Mouse (Mus musculus): Measurements from ENCODE around the gene Gm20403.
"Not testable (repeated sequence)": the region's sequence is repeated elsewhere in the genome, so short reads cannot be mapped to it uniquely, and the experiment has no call there.

Gene Gm20403

DNA sequence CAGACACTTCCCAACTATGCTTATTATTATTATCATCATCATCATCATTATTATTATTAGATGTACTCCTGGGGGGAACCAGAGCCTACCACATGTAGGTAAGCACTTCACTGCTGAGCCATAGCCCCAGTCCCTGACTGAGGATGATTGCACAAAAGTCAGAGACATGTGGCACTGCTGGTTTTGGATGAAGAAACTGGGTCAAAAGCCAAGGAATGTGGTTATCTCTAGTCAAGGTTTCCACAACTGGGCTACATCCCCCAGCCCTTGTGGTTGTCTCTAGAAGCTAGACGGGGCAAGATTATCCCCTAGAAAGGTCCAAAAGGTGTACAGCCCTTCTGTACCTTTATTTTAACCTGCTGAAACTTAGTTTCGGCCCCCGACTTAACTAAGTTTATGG, 6.5 kb upstream of the Gm20403 start:
- DNase-seq = no peak

DNA sequence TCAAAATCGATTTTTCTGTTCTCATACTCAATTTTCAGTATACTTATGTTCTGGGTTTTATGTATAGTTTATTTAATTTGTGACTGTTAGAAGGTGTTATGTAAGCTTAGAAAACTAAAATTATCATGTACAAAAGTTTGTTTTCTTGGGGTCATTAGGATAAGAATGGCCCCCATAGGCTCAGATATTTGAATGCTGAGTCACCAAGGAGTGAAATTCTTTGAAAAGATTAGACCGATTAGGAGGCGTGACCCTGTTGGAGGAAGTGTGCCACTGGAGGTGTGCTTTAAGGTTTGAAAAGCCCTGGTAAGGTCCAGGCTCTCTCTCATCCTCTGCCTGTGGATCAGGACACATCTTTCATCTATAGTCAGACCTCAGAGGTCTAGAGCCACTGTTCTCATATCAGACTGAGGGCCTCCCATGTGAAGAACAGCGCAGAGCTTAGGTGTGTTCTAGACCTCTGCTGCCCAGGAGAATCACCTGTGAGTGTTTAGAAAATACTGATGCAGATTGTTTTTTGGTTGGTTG, 2.1 kb upstream of the Gm20403 start:
- DNase-seq = no peak

DNA sequence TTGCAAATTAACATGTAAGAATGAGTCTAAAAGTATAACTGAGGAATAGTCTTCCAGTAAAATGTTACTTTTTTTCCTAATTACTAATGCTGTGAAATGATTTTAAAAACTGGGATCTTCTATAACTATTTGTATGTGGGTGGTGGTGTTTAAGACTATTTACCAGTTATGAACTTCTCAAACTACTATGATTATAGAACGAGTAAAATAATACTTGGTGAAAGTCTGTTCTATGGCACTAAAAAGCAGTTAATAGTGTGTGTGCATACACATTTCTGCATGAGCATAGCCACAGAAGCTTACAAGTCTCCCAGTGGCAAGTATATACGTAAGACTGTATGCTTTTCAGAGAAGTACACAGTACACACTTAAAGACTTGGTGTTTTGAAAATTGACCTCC, 827 bp upstream of the Gm20403 start:
- DNase-seq = no peak

DNA sequence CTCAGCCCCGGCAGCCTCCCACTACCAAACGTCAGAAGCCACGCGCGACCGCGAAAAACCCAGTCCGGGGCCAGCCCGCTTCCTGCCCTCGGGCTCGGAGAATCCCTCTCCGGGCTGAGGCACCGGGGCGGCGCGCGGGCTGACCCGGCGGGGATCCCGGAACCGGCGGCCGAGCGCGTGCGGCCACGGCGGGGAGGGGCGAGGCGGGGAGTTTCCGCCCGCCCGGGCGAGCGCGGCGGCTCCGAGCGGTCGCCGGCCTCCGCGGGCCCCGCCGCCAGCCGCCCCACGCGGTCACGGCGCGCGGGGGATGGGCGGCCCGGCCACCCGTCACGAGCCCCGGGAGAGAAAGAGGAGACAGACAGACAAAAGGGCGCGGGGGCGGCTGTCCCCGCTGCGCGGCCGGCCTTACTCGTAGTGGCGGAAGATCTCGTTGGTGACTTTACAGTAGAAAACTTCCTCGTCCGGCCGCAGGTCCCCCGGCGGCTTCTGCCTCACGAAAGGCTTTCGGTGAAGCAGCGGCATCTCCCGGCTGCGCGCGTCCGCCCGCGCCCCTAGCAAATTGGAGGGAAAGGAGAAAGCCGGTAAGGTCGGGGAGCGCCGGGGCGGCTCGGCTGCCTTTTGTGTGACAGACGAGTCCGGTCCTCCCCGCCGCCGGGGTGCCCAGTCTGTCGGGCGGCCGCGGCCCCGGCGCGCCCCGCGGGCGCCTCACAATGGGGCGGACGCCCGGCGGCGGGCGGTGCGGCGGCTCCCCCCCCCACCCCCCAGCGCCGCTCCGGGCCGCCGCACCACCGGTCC, 875 bp downstream of the Gm20403 start:
- DNase-seq = no peak

DNA sequence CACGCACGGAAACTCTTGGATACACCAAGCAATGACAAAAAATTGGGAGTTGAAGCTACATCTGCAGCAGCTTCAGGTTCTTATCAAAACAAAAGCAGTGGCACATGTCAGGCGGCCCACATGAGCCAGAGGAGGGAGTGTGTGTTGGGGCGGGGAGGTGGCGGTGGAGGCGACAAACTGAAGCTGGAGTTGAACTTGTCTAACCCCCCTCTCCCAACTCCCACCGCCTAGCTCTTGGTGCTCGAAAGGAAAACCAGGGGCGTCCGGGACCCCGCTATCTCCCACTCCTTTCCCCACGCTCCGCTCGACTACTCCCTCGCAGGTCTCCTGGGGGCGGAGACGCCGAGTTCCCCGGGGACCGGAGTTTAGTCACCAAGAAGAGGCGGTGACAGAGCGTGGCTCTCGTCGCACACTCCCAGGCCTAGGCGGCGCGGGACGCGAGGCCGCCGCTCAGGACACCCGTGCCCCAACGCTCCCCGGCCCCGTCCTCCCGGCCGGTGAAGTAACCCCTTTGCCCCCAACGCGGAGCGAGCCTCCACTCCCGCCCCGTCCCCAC, 1.6 kb downstream of the Gm20403 start:
- DNase-seq = no peak

DNA sequence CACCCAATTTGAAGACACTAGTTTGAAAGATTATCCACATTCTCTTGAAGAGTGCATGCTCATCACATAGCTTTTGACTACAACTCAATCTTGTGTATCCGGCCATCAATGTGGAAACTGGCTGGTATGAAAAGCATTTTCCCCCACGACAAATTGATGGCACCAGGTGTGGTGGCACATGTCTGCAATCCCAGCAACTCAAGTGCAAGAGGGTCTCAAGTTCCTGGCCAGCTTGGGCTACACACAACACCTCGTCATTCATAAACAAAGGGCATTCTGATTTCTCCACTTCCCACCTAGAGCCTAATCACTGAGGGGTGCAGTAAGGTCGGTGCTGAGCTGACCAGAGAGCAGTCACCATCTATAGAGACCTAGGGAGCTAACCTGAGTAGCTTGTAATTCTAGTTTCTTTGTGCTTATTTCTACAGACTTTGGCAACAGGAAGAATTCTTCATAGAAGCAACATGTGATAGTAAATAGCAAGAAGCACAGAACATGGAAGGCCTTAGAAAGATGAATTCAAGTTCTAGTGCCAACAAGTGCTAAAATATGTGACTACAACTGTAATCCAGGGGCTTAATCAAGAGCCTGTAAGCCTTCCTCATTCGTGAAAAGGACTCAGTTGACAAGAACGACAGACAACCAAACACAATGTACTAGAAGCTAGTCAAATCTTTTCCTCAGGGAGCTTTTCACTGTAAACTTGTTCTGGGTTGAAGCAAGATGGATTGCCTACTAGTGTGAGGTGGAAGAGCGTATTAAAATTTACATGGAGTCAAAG, 3.2 kb downstream of the Gm20403 start:
- no peak for DNase-seq

DNA sequence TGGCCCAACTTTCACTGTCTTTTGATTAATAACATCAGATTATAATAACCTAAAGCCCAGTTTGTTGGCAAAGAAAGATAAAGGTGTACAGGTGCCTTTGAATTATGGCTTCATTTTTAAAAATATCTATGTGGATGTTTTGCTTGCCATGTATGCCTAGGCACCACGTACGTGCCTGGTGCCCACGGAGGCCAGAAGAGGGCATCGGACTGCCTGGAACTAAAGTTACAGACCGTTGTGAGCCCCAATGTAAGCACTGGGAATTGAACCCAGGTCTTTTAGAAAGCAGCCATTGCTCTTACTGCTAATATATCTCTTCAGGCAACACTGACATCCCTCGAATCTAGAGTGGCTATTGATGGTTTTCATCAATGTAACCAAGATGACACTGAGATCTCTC, 4.4 kb downstream of the Gm20403 start:
- DNase-seq = no peak

DNA sequence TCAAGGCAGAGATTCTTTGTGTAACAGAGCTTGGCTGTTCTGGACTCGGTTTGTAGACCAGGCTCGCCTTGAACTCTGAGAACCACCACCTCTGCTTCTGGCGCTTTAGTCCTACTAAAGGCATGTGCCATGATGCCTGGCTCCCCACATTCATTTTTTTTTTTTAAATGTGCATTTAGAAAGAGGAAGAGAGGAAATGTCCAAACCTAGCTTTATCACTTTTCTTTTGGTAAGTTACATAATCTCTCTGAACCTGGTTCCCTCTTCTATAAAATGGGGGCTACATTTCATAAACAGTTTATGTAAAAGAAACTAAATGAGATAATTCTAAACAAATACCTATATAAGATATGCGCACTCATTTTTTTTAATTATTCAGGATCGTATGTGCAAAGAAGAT, 5.4 kb downstream of the Gm20403 start:
- no peak for DNase-seq

DNA sequence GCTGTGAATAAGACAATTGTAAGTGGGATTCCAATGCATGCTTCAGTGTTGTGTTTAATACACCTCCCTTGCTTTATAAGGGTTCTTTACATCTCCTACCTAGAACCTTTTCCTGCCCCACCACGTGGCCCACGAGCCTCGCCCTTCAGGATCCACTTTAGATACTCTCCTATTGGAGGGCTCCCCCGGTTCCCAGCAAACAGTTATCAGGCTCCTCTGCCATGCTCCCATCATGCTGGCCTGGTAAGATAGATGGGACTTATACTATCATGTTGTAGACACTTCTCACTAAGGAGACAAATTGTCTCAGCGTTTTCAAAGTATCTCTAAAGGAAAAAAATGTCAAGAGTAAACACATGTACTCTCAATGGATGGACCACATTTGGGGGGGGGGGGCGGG, 5.8 kb downstream of the Gm20403 start:
- DNase-seq = no peak

DNA sequence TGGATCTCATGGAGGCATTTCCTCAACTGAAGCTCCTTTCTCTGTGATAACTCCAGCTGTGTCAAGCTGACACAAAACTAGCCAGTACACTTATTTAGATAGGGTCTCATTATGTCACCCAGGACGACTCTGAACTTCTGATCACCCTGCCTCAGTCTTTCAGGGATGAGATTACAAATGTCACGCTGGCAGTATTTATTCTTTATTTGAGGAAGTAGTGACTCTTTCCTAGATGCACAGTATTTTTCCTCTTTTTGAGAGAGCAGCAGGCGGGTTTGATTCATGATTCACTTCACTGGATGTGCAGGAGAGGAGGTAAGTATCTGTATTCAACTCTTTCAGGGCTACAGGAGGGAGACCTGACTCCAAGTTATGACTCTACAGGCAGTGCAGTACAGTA, 17.3 kb downstream of the Gm20403 start:
- DNase-seq = no peak

DNA sequence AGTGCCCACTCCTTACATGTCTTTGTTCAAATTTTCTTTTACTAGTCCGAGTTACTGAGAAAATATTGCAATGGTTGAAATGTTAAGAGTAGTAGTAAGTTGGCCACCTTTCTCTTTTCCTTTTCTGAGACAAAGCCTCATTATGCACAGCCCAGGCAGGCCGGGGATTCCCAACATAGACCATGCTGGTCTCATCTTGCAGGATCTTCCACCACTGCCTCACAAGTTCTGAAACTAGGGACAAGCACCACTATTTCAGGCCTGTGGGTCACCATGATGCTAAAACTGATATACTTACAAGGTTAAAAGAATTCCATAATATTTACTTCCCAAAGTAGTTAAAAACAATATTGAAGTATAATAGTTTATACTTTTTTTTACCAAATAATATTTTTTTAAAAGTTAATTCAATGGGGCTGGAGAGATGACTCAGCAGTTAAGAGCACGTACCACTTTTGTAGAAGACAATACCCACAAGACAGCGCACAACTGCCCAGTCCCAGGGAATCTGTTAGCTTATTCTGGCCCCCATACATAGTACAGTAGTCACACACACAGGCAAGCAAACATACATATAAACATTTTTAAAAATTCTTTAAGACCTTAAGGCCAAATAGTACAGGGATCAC, 20.7 kb downstream of the Gm20403 start:
- no peak for DNase-seq

DNA sequence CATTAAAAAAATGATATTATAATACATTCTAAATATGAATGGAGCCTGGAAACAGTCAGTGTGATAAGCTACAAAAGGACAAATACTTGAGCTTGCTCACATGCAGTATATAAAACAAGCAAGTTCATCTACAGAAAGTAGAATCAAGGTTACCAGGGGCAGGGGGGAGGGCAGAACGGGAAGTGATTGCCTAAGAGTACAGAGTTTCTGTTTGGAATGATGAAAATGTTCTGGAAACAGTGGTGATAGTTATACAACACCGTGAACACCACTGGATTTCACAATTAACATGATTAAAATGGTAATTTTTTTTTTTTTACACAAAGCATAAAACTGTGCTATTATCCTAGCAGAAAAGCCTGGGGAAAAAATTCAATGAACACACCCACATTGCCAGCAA, 26.8 kb downstream of the Gm20403 start:
- DNase-seq = no peak

DNA sequence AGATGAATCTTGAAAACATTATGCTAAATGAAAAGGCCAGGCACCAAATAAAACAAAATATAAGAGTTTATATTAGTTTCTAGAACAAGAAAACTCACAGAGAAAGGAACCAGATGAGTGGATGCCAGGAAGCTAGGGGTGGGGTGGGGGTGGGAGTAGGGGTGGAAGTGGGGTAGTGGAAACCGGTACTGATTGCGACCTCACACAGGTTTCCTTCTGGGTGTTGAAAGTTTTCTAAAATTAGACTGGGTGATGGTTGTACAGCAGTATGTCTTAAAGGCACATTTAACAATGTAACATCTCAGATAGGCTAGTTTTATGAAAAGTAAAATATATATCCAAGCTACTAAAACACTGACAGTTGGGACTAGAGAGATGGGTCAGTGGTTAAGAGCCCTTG, 29.4 kb downstream of the Gm20403 start:
- DNase-seq = no peak

DNA sequence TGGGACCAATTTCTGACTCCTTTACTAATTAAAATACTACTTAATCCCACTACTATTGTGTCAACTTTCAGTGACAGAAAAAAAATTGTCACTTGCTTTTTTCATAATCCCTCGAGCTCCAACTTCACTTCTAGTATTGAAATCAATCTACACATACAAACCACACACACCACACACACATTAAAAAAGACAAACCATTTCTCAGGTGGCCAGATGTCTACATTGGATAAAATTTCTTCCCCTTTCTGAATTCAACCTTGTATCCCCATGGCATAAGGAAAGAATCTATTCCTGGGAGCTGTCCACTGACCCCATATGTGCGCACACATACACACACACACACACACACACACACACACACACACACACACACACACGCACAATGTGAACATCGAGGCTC, 29.9 kb downstream of the Gm20403 start:
- no peak for DNase-seq

DNA sequence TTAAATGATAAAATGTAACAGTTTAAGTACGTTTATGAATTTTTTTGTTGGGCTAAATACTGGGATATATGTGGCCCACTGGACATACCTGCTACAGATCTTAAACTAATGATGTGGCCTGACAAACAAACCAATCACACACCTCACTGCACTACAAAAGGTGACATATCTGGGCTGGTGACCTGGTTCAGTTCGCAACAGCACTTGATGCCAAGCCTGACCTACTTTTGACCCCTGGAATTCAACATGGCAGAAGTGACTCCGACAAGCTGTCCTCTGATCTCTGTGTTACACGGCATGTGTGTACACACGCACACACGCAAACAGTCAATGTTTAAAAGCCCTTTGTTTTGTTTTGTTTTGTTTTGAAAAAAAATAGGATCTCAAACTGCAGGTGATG, 40.2 kb downstream of the Gm20403 start:
- no peak for DNase-seq

DNA sequence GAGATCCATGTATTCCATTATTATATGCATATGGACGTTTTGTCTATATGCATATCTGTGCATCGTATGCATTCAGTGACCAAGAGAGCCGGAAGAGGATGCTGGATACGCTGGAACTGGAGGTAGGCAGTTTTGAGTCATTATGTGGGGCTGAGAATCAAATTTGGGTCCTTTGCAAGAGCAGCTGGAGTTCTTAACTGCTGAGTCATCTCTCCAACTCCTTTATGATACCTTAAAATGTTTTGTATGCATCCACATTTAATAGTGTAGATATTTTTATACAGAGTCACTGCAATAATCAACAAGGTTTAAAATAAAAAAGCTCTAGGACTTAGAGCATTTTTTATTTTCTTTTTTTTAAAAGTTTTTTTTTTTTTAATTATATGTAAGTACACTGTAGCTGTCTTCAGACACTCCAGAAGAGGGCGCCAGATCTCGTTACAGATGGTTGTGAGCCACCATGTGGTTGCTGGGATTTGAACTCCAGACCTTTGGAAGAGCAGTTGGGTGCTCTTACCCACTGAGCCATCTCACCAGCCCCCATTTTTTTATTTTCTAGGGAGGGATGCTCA, 43.7 kb downstream of the Gm20403 start:
- not testable (repeated sequence) for DNase-seq

DNA sequence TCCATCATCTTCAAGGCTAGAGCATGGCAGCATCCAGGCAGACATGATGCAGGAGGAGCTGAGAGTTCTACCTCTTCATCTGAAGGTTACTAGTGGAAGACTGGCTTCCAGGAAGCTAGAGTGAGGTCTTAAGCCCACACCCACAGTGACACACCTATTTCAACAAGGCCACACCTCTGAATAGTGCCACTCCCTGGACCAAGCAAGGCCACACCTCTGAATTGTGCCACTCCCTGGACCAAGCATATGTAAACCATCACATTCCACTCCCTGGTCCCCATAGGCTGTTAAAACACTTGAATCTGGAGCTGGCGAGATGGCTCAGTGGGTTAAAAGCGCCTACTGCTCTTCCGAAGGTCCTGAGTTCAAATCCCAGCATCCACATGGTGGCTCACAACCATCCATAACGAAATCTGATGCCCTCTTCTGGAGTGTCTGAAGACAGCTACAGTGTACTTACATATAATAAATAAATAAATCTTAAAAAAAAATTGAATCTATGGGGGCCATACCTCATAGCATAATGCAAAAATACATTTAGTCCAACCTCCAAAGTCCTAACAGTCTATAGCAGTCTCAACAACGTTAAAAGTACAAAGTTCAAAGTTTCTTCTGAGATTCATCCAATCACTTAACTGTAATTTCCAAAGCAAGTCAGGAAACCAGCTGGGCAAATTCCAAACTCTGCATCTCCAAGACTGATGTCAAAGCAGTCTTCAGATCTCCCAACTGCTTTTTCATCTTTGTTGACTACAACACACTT, 48.6 kb downstream of the Gm20403 start:
- DNase-seq = not testable (repeated sequence)

Measured in cerebellum, adult 9-10 months (tissue).